Mouse (Mus musculus) forebrain, postnatal 0 days (tissue): Measurements from ENCODE around the gene Smyd3. TPM values are rescaled to one million over a fixed set of nuclear protein-coding genes. Genes with fewer than 3 reads are reported as not detected.

Experiments used
- ATAC-seq: fragments of 200-750 bp; cut with Nextera tagmentation; 2 replicates; pipeline ENCODE4 v1.8.0; 2017; ENCODE audit warnings: mild to moderate bottlenecking, moderate library complexity
- DNase-seq: peaks from one replicate; pipeline ENCODE4 v3.0.0-alpha.2; 2015
- H3K27ac ChIP-seq: fragments of 300-500 bp; sonication (generic); 2 replicates; pipeline ENCODE4 v1.5.1; 2014; ENCODE audit warnings: low read depth, mild to moderate bottlenecking, antibody characterized with exemption, low read length, moderate library complexity, mixed read lengths
- H3K27me3 ChIP-seq: fragments of 300-500 bp; sonication (generic); 2 replicates; pipeline ENCODE4 v1.6.1; 2014; ENCODE audit warnings: mild to moderate bottlenecking, low read length, mixed read lengths; ENCODE audit not compliant: insufficient read depth
- H3K36me3 ChIP-seq: fragments of 300-500 bp; sonication (generic); 2 replicates; pipeline ENCODE4 v1.6.1; 2014; ENCODE audit warnings: mild to moderate bottlenecking, moderate library complexity; ENCODE audit not compliant: insufficient read depth
- H3K4me1 ChIP-seq: fragments of 300-500 bp; sonication (generic); 2 replicates; pipeline ENCODE4 v1.6.1; 2014; ENCODE audit warnings: antibody characterized with exemption; ENCODE audit not compliant: insufficient read depth
- H3K4me2 ChIP-seq: fragments of 300-500 bp; sonication (generic); 2 replicates; pipeline ENCODE4 v1.6.1; 2014; ENCODE audit warnings: low read depth, mild to moderate bottlenecking, moderate library complexity
- H3K4me3 ChIP-seq: fragments of 300-500 bp; sonication (generic); 2 replicates; pipeline ENCODE4 v1.5.1; 2014; ENCODE audit warnings: low read depth, low read length, mixed read lengths
- H3K9ac ChIP-seq: fragments of 300-500 bp; sonication (generic); 2 replicates; pipeline ENCODE4 v1.6.1; 2014; ENCODE audit warnings: mild to moderate bottlenecking
- H3K9me3 ChIP-seq: fragments of 300-500 bp; sonication (generic); 2 replicates; pipeline ENCODE4 v1.6.1; 2016; ENCODE audit warnings: low read length
- CTCF ChIP-seq: sonication (generic); IDR thresholded peaks from 2 replicates; pipeline ENCODE4 v1.5.1; 2016; ENCODE audit warnings: antibody characterized with exemption, control low read depth, low read depth
- WGBS: fragments of 180-500 bp; shearing (Covaris S2); extraction: QIAGEN DNeasy Blood & Tissue Kit; methylation state at CpG from one replicate; pipeline ENCODE4 v1.1.7; 2014; 5-methylcytosine and 5-hydroxymethylcytosine counted together
- polyA plus RNA-seq: library from polyadenylated mRNA; unstranded; fragments of >200 nt; fragmentation: Nextera tagmentation; extraction: Ambion mirVana; gene quantifications from 2 replicates; pipeline ENCODE4 v1.2.1, GENCODE M21; 2015
- total RNA-seq: library from RNA; depleted of rRNA; stranded (reverse); fragments of >200 nt; gene quantifications from 2 replicates; pipeline ENCODE4 v1.2.3, GENCODE M21; 2014

The Smyd3 gene
- total and polyA plus RNA-seq, 2 experiments from 2014 or later = 19.0 to 27.6 TPM

GRCm38 (mm10) chr1:179279116-179279515 is 238.7 kb downstream of the Smyd3 start:
- 97% methylated on average over 4 of the region's 4 CpGs for WGBS
- Histone ChIP-seq H3K9me3 (no peaks in the 10 kb centered on the region), H3K4me2 (no peak overlapping the region), H3K4me3 (no peak overlapping the region), H3K27ac (no peak overlapping the region), H3K36me3 (no peaks in the 10 kb centered on the region), H3K27me3 (no peaks in the 10 kb centered on the region), H3K4me1 (no peaks in the 10 kb centered on the region), H3K9ac (no peak overlapping the region)
- no peak for DNase-seq
- TF ChIP-seq CTCF = no peak
- no peak for ATAC-seq

GRCm38 (mm10) chr1:179277346-179277745 is 240.5 kb downstream of the Smyd3 start:
- no peak overlapping the region for H3K4me3 ChIP-seq
- no peaks in the 10 kb centered on the region for H3K9me3 ChIP-seq
- no peak overlapping the region for H3K9ac ChIP-seq
- TF ChIP-seq CTCF = no peak
- H3K4me2 ChIP-seq = no peak overlapping the region
- no peaks in the 10 kb centered on the region for H3K4me1 ChIP-seq
- ATAC-seq (no peak), DNase-seq (no peak)
- no peaks in the 10 kb centered on the region for H3K27me3 ChIP-seq
- H3K27ac ChIP-seq = no peak overlapping the region
- H3K36me3 ChIP-seq = no peaks in the 10 kb centered on the region
- WGBS = 89% methylated on average over 9 of the region's 9 CpGs

- no peak overlapping the region for H3K4me2 ChIP-seq
- no peaks in the 10 kb centered on the region for H3K9me3 ChIP-seq
- H3K36me3 ChIP-seq = no peaks in the 10 kb centered on the region
- DNase-seq (no peak), ATAC-seq (no peak)
- no peak overlapping the region for H3K4me3 ChIP-seq
- no peak overlapping the region for H3K9ac ChIP-seq
- H3K27ac ChIP-seq = no peak overlapping the region
- TF ChIP-seq CTCF = no peak
- no peaks in the 10 kb centered on the region for H3K27me3 ChIP-seq
- H3K4me1 ChIP-seq = no peaks in the 10 kb centered on the region
- WGBS = 88% methylated on average over 1 of the region's 1 CpGs
Measured at GRCm38 (mm10) chr1:179276866-179277265, 241.0 kb downstream of the Smyd3 start.

GRCm38 (mm10) chr1:179272926-179273325 is 244.9 kb downstream of the Smyd3 start:
- no peak for TF ChIP-seq CTCF
- Histone ChIP-seq H3K4me2 (no peak overlapping the region), H3K9me3 (no peaks in the 10 kb centered on the region), H3K4me3 (no peak overlapping the region), H3K4me1 (no peaks in the 10 kb centered on the region), H3K9ac (no peak overlapping the region), H3K27me3 (no peaks in the 10 kb centered on the region), H3K36me3 (no peaks in the 10 kb centered on the region), H3K27ac (no peak overlapping the region)
- no peak for ATAC-seq
- WGBS = 85% methylated on average over 4 of the region's 4 CpGs
- DNase-seq = no peak

GRCm38 (mm10) chr1:179272351-179272750 is 245.5 kb downstream of the Smyd3 start:
- Histone ChIP-seq H3K36me3 (no peaks in the 10 kb centered on the region), H3K9ac (no peak overlapping the region), H3K4me1 (no peaks in the 10 kb centered on the region), H3K9me3 (no peaks in the 10 kb centered on the region), H3K4me2 (no peak overlapping the region), H3K27me3 (no peaks in the 10 kb centered on the region), H3K27ac (no peak overlapping the region), H3K4me3 (no peak overlapping the region)
- TF ChIP-seq CTCF = no peak
- DNase-seq (no peak), ATAC-seq (no peak)

- TF ChIP-seq CTCF = no peak
- H3K36me3 ChIP-seq = no peaks in the 10 kb centered on the region
- no peak overlapping the region for H3K27ac ChIP-seq
- no peak for ATAC-seq
- no peaks in the 10 kb centered on the region for H3K4me1 ChIP-seq
- H3K4me3 ChIP-seq = no peak overlapping the region
- no peak overlapping the region for H3K9ac ChIP-seq
- no peak overlapping the region for H3K4me2 ChIP-seq
- 49% methylated on average over 3 of the region's 3 CpGs for WGBS
- no peaks in the 10 kb centered on the region for H3K27me3 ChIP-seq
- no peaks in the 10 kb centered on the region for H3K9me3 ChIP-seq
- no peak for DNase-seq
Measured at GRCm38 (mm10) chr1:179266936-179267335, 250.9 kb downstream of the Smyd3 start.

GRCm38 (mm10) chr1:179261496-179261966 is 256.3 kb downstream of the Smyd3 start:
- TF ChIP-seq CTCF = no peak
- DNase-seq = peak; percentile 35
- WGBS = 35% methylated on average over 11 of the region's 11 CpGs
- H3K36me3 ChIP-seq = no peaks in the 10 kb centered on the region
- peak overlapping the region; percentile 16; the same call in 1 of the 2 replicates for H3K27ac ChIP-seq
- no peak overlapping the region for H3K4me3 ChIP-seq
- no peaks in the 10 kb centered on the region for H3K4me1 ChIP-seq
- peak overlapping the region; percentile 18; the same call in 1 of the 2 replicates for H3K9ac ChIP-seq
- H3K27me3 ChIP-seq = no peaks in the 10 kb centered on the region
- ATAC-seq = peak; percentile 65
- H3K4me2 ChIP-seq = no peak overlapping the region
- no peaks in the 10 kb centered on the region for H3K9me3 ChIP-seq
